Mouse (Mus musculus) embryonic facial prominence, embryonic 15.5 days (tissue): ENCODE results near the gene Hps4. TPM values are rescaled to one million over a fixed set of nuclear protein-coding genes. Genes with fewer than 3 reads are reported as not detected.

ENCODE experiments used
- ATAC-seq: fragments of 200-750 bp; cut with Nextera tagmentation; 2 replicates; pipeline ENCODE4 v1.8.0; 2017; ENCODE audit warnings: low read depth, moderate TSS enrichment; ENCODE audit not compliant: insufficient number of reproducible peaks, low FRiP score, low TSS enrichment
- H3K27ac ChIP-seq: fragments of 300-500 bp; sonication (generic); replicated peaks from 2 replicates; pipeline ENCODE4 v1.5.1; 2015; ENCODE audit warnings: mild to moderate bottlenecking, inconsistent platforms
- H3K27me3 ChIP-seq: fragments of 300-500 bp; sonication (generic); 2 replicates; pipeline ENCODE4 v1.6.1; 2015; ENCODE audit warnings: inconsistent platforms
- H3K36me3 ChIP-seq: fragments of 300-500 bp; sonication (generic); 2 replicates; pipeline ENCODE4 v1.6.1; 2015; ENCODE audit warnings: mild to moderate bottlenecking, inconsistent platforms
- H3K4me1 ChIP-seq: fragments of 300-500 bp; sonication (generic); 2 replicates; pipeline ENCODE4 v1.6.1; 2015; ENCODE audit warnings: inconsistent platforms
- H3K4me2 ChIP-seq: fragments of 300-500 bp; sonication (generic); replicated peaks from 2 replicates; pipeline ENCODE4 v1.6.1; 2015; ENCODE audit warnings: mild to moderate bottlenecking, inconsistent platforms
- H3K4me3 ChIP-seq: fragments of 300-500 bp; sonication (generic); replicated peaks from 2 replicates; pipeline ENCODE4 v1.5.1; 2015; ENCODE audit warnings: mild to moderate bottlenecking, inconsistent platforms
- H3K9ac ChIP-seq: fragments of 300-500 bp; sonication (generic); 2 replicates; pipeline ENCODE4 v1.6.1; 2015; ENCODE audit warnings: inconsistent platforms
- H3K9me3 ChIP-seq: fragments of 300-500 bp; sonication (generic); replicated peaks from 2 replicates; pipeline ENCODE4 v1.6.1; 2016; ENCODE audit warnings: inconsistent platforms
- WGBS: fragments of 180-500 bp; shearing (Covaris S2); methylation state at CpG from one replicate; pipeline ENCODE4 v1.1.7; 2015; 5-methylcytosine and 5-hydroxymethylcytosine counted together
- polyA plus RNA-seq: library from polyadenylated mRNA; unstranded; fragments of >200 nt; fragmentation: Nextera tagmentation; extraction: Ambion mirVana; gene quantifications from 2 replicates; pipeline ENCODE4 v1.2.1, GENCODE M21; 2015

Gene Hps4
- polyA plus RNA-seq, 1 experiment from 2014 or later = 37.6 TPM

DNA sequence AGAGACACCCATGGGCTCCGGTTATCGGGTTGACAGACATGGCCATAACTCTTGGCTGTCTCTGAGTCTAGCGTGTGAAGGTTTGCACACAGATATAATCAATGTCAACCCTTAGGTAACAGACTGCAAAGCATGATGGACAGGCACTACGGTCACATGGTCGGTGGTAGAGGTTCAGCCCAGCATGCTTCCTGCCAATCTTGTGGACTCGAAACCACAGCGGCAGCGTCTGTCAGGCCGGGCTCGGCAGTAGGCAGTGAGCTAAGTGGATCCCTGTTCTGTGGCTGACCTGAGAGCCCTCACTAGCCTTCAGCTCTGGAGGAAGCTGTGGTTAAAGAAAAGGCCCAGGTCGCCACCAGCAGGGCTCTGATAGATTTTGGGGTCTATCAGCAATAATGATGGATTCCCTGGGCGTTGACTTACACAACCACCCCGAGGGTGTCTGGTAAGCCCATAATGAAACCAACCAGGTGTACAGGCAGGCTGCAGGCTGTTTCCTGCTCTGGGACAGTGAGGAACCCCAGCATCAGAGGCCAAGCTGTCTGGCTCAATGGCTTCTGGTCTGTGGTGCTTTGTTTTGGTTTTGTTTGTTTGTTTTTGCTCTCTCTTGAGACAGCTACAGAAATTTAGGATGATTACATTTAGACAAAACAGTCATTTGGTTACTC, 42.1 kb downstream of the Hps4 start:
- no peak overlapping the region for H3K9ac ChIP-seq
- H3K4me1 ChIP-seq = peaks cover 15% of the 10 kb centered on the region
- no peak overlapping the region for H3K4me2 ChIP-seq
- ATAC-seq = no peak
- no peaks in the 10 kb centered on the region for H3K27me3 ChIP-seq
- 82% methylated on average over 13 of the region's 13 CpGs for WGBS
- no peak overlapping the region for H3K27ac ChIP-seq
- no peak overlapping the region for H3K4me3 ChIP-seq
- H3K9me3 ChIP-seq = no peaks in the 10 kb centered on the region
- H3K36me3 ChIP-seq = no peaks in the 10 kb centered on the region

DNA sequence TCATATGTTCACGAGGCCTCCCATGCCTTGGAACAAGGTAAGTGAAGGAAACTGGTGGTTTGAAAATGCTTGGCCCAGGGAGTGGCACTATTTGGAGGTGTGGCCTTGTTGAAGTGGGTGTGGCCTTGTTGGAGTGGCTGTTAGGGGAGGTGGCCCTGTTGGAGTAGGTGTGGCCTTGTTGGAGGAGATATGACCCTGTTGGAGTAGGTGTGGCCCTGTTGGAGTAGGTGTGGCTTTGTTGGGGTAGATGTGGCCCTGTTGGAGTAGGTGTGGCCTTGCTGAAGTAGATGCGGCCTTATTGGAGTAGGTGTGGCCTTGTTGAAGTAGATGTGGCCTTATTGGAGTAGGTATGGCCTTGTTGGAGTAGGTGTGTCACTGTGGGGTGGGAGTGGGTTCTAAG, 43.1 kb downstream of the Hps4 start:
- ATAC-seq = no peak; the same call in 1 of the 2 replicates
- WGBS = 72% methylated on average over 2 of the region's 2 CpGs
- H3K36me3 ChIP-seq = no peaks in the 10 kb centered on the region
- no peaks in the 10 kb centered on the region for H3K9me3 ChIP-seq
- no peak overlapping the region for H3K4me3 ChIP-seq
- H3K27ac ChIP-seq = no peak overlapping the region
- H3K4me1 ChIP-seq = peaks cover 15% of the 10 kb centered on the region
- no peak overlapping the region for H3K9ac ChIP-seq
- H3K4me2 ChIP-seq = no peak overlapping the region
- no peaks in the 10 kb centered on the region for H3K27me3 ChIP-seq

DNA sequence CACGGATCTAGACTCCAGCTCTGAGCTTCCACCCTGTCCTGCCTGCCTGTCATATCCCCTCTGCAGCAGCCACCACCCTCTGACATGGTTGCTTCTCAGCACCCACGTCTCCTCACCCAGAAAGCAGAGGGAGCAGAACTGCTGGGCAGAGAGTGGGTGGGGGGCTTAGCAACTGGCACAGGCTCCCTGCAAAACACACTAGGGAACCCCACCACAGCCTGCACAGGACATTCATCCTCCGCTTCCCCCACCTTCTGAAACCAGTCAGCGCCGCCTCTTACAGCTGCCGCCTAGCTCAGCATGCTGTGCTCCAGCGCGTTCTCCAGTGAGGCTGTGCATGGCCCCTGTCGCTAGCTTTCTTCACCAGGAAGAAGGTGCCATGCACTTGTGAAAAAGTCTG, 46.5 kb downstream of the Hps4 start:
- WGBS = 80% methylated on average over 9 of the region's 9 CpGs
- Histone ChIP-seq H3K9me3 (no peaks in the 10 kb centered on the region), H3K9ac (no peak overlapping the region), H3K27me3 (peaks cover 27% of the 10 kb centered on the region), H3K4me3 (no peak overlapping the region), H3K36me3 (no peaks in the 10 kb centered on the region), H3K4me2 (no peak overlapping the region), H3K27ac (no peak overlapping the region), H3K4me1 (no peaks in the 10 kb centered on the region)
- ATAC-seq = no peak

DNA sequence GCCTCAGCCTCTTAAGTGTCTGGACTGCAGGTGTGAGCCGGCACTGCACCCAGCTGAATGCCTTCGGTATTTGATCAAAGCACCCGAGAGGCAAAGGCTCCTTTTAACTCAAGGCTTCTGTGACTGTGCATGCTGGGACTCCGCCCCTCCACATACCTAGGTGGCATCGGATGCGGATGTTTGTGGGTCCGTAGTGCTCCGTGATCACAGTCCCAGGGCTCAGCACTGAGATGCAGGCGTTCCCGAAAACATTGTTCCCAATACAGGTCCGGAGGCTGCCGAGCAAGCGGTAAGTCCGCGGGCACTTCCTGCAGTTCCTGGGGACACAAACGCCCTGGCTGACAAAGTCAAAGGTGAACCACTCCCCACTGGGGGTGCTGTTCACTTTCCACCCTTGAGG, 48.1 kb downstream of the Hps4 start:
- 55% methylated on average over 16 of the region's 16 CpGs for WGBS
- no peaks in the 10 kb centered on the region for H3K9me3 ChIP-seq

DNA sequence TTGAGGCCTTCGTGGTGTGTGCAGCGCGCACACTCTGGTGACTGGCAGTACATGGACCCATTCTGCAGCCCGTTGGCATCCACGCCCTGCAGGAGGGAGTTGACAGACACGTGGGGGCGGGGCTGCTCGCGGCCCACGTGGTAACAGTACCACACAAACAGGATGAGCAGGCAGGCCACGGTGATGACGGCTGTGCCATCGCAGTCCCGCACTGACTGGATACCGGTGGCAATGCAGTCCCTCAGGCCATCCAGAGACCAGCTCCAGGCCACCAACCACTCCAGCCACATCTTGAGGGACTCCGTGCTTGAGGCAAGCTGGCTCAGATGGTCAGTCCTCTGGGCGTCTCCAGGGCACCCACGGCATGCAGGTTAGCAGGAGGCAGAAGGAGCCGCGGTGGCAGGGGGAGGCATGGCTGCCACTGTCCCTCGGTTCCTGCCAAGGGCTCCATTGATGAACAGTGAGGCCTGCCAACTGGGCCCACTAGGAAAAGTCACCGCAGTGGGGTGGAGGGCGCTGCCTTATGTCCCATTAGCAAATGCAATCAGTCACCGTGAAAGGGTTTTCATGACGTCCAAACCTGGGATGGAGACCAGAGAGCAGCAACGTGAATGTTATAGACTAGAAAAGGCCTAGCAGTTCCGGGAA, 48.9 kb downstream of the Hps4 start:
- no peak overlapping the region for H3K9ac ChIP-seq
- no peak overlapping the region for H3K4me2 ChIP-seq
- ATAC-seq = no peak
- H3K9me3 ChIP-seq = no peaks in the 10 kb centered on the region
- no peaks in the 10 kb centered on the region for H3K36me3 ChIP-seq
- H3K4me3 ChIP-seq = no peak overlapping the region
- H3K27ac ChIP-seq = no peak overlapping the region
- 65% methylated on average over 27 of the region's 27 CpGs for WGBS
- peaks cover 14% of the 10 kb centered on the region for H3K4me1 ChIP-seq
- H3K27me3 ChIP-seq = peaks cover 27% of the 10 kb centered on the region

More for the DNA sequence above, 48.1 kb downstream of the Hps4 start:
- no peak overlapping the region for H3K9ac ChIP-seq
- no peak overlapping the region for H3K4me3 ChIP-seq
- no peak for ATAC-seq
- peaks cover 13% of the 10 kb centered on the region for H3K4me1 ChIP-seq
- H3K4me2 ChIP-seq = no peak overlapping the region
- H3K27ac ChIP-seq = no peak overlapping the region
- H3K27me3 ChIP-seq = peaks cover 27% of the 10 kb centered on the region
- H3K36me3 ChIP-seq = no peaks in the 10 kb centered on the region

DNA sequence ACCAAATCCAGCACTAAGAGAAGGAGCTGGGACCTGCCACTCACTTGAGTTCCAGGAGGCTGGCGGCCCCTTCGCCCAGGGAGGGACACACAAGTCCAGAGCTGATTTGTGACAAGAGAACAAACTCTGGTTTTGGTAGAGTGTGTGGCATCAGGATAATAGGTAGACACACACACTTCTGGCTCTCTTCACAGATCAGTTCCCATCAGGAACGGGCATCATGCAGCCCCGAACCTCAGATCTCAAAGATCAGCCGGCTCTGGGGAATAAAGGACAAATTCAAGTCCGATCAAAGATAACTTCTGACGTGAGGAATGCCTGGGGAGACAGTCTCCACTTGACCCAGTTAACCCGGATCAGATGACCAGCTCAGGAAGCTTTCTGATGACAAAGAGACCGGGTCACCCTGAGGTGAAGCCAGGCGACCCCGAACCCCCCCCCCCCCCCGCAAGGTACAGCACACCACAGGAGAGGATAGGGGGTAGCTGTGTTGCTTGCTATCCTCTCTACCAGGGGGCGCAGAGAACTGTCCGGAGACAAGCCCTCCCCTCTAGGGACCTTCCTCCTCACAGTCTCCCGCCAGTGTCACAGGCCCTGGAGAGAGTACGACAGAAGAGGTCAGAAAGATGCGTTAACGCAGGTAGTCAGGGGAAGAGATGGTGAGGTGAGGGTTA, 51.0 kb downstream of the Hps4 start:
- peak overlapping the region; percentile 41 for H3K9ac ChIP-seq
- peak overlapping the region; percentile 61 for H3K4me3 ChIP-seq
- no peaks in the 10 kb centered on the region for H3K36me3 ChIP-seq
- ATAC-seq = no peak
- no peak overlapping the region for H3K27ac ChIP-seq
- peaks cover 14% of the 10 kb centered on the region for H3K4me1 ChIP-seq
- no peaks in the 10 kb centered on the region for H3K9me3 ChIP-seq
- peaks cover 34% of the 10 kb centered on the region for H3K27me3 ChIP-seq
- WGBS = 10% methylated on average over 17 of the region's 18 CpGs
- H3K4me2 ChIP-seq = peak overlapping the region; percentile 81

DNA sequence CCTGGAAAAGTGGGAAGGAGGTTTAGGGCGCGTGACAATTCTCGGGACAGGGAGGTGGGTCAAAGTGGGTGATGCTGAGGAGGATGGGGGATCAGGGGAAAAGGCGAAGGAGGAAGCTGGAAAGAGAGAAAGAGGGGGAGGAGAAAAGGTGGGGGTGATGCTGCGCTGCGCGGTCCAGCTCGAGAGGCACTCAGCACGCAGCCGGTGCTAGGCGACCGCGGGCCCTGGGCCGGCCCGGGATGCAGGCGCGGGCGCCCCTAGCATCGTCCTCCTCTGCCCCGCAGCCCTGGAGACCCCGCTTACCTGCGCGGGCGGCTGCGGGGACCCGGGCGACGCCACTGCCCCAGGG, 51.5 kb downstream of the Hps4 start:
- H3K27me3 ChIP-seq = peaks cover 34% of the 10 kb centered on the region
- no peaks in the 10 kb centered on the region for H3K9me3 ChIP-seq
- ATAC-seq = peak; percentile 44
- H3K36me3 ChIP-seq = no peaks in the 10 kb centered on the region
- H3K4me3 ChIP-seq = peak overlapping the region; percentile 61
- H3K4me1 ChIP-seq = peaks cover 14% of the 10 kb centered on the region
- under 1% methylated on average over 18 of the region's 28 CpGs for WGBS
- peak overlapping the region; percentile 41 for H3K9ac ChIP-seq
- H3K4me2 ChIP-seq = peak overlapping the region; percentile 81
- no peak overlapping the region for H3K27ac ChIP-seq

DNA sequence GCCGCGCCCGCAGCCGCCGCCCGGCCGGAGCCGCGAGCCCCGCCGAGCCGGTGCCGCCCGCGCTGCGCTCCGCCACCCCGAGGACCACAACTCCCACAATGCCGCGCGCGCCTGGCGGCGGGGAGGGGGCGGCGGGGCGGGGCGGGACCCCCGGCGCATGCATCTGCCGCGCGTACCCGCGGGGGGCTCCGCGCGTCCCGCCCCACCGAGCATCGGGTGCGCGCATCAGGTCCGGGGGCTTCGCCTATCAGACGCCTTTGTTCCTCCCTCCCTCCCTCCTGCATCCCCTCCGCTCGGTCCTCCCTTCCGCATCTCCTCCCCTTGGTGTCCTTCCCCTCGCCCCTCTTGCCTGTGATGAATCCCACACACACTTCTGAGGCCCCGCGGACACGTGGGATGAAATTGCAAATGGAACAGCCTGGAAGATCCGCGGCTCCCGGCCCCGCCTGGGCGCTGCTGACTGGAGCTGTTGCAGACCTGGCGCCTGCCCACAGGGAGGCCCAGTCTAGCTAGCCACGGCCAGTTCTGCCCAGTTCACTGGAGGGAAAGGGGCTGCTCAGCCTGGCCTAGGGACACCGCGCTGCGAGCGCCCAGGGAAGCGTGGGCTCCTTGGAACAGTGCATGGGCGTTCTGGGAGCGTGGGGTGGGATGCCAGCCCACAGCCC, 52.0 kb downstream of the Hps4 start, which contains the start of gene Asphd2:
Gene Asphd2, minus strand, starts transcription at position 88 of the 665 bp plus-strand sequence.
- ATAC-seq = peak; percentile 84
- H3K36me3 ChIP-seq = no peaks in the 10 kb centered on the region
- peak within 1 kb of the TSS; percentile 41 for H3K9ac ChIP-seq
- peaks cover 14% of the 10 kb centered on the region for H3K4me1 ChIP-seq
- 1% methylated on average over 42 of the region's 67 CpGs for WGBS
- no peaks in the 10 kb centered on the region for H3K9me3 ChIP-seq
- H3K4me2 ChIP-seq = peak within 1 kb of the TSS; percentile 81
- peak within 1 kb of the TSS; percentile 76 for H3K27ac ChIP-seq
- H3K27me3 ChIP-seq = peaks cover 34% of the 10 kb centered on the region
- H3K4me3 ChIP-seq = peak within 1 kb of the TSS; percentile 61

DNA sequence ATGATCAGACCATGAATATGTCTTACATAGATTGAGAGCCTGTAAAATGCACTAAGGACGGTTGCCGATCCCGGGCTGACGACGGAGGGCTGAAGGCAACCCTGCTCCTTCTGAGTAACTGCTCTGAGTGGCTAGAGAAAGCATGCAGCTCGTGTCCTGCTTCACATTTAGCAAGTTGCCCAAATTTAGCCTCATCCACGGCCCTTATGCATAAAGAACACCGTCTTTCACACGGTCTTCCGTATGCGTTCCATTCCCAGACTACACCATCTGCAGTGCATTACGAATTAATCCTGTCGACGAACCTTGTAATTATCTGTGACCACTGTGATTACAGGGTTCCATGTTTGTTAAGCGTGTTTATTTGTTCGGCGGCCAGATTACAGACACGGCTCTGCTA, 53.2 kb downstream of the Hps4 start:
- peaks cover 14% of the 10 kb centered on the region for H3K4me1 ChIP-seq
- peak overlapping the region; percentile 76 for H3K27ac ChIP-seq
- peaks cover 34% of the 10 kb centered on the region for H3K27me3 ChIP-seq
- ATAC-seq = peak; percentile 21; the same call in 1 of the 2 replicates
- no peak overlapping the region for H3K9ac ChIP-seq
- WGBS = 31% methylated on average over 18 of the region's 18 CpGs
- H3K9me3 ChIP-seq = no peaks in the 10 kb centered on the region
- H3K4me3 ChIP-seq = no peak overlapping the region
- no peaks in the 10 kb centered on the region for H3K36me3 ChIP-seq
- no peak overlapping the region for H3K4me2 ChIP-seq

DNA sequence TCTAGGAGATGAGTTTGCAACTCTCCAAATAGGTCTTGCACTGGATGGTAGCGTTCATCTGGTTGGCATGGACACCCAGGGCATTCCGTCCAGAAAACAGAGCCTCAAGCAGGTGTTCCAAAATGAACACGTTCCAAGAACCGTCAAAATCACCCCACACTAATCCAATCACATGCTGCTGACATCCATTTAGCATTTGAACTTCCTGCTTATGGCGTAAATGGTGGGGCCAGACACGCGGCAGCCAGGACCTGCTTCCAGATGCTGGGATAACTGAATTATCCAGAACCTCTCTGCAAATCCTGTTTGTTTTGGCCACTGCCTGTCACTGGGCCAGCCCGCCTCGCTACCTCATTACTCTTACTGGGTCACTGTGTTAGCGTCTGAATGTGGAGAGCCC, 56.4 kb downstream of the Hps4 start:
- no peak overlapping the region for H3K4me2 ChIP-seq
- WGBS = 49% methylated on average over 10 of the region's 10 CpGs
- H3K9ac ChIP-seq = no peak overlapping the region
- no peaks in the 10 kb centered on the region for H3K9me3 ChIP-seq
- ATAC-seq = no peak
- H3K4me3 ChIP-seq = no peak overlapping the region
- H3K4me1 ChIP-seq = peaks cover 14% of the 10 kb centered on the region
- H3K27ac ChIP-seq = no peak overlapping the region
- peaks cover 6% of the 10 kb centered on the region for H3K27me3 ChIP-seq
- H3K36me3 ChIP-seq = no peaks in the 10 kb centered on the region

DNA sequence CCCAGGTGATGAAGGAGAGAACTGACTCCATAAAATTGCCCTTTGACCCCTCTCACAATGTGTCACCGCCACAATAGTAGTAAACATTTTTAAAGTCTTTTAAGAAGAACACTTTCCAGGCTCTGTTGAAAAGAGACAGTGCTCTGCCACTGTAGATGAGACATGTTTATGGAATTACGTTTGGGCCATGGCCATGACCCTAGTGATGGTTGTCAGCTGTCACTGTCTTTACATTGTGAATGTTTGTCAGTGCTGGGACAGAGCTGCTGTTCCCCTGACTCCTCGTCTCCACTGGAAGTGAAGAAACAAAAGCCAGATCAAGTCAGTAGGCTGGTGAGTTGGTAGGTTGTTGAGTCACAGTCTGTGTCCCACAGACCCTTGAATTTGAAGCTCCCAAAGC, 59.6 kb downstream of the Hps4 start:
- WGBS = 52% methylated on average over 3 of the region's 3 CpGs
- no peak for ATAC-seq
- Histone ChIP-seq H3K4me3 (no peak overlapping the region), H3K27ac (no peak overlapping the region), H3K36me3 (no peaks in the 10 kb centered on the region), H3K9me3 (no peaks in the 10 kb centered on the region), H3K4me2 (no peak overlapping the region), H3K4me1 (no peaks in the 10 kb centered on the region), H3K27me3 (peaks cover 6% of the 10 kb centered on the region), H3K9ac (no peak overlapping the region)
